ENCODE assay signal across 15 mouse cellular contexts in genomic region chr4:145196586-145196985, GRCm38 (mm10). TPM values are rescaled to one million over a fixed set of nuclear protein-coding genes. Genes with fewer than 3 reads are reported as not detected.
DNase-seq lines count a peak whose midpoint lies in the region; ATAC-seq and TF ChIP-seq lines count a peak whose summit lies in the region.
"Had no signal": no experiment of that assay in that cellular context is flagged by ENCODE, and none has a peak within 500 bp of the region (broad histone marks: within the 10 kb centered on the region; RNA-seq: fewer than 3 reads in every experiment).

No protein-coding gene starts in this region.

- H3K9me3 ChIP-seq in CH12.LX (replicated peaks; ENCODE audit: low read length), result no peaks in the 10 kb centered on the region
- H3K9me3 ChIP-seq: embryonic facial prominence, embryonic 12.5 days; heart, embryonic 15.5 days; megakaryocyte, embryonic 14.5 days had no signal

- no peak for DNase-seq in layer of hippocampus, adult 2 months (ENCODE audit: low spot score in 2 of 2)
- no peak for DNase-seq in layer of hippocampus, postnatal 14 days (ENCODE audit: low spot score in 2 of 2)
- DNase-seq in CH12.LX (ENCODE audit: extremely low read depth) (peak; percentile 27), NIH3T3 (ENCODE audit: low read depth) (peak; percentile 69)
- DNase-seq in liver, adult 2 months (ENCODE audit: extremely low read depth, low read depth, low spot score), result no peak
- DNase-seq in ovary, adult 18-20 months (ENCODE audit: low spot score), result no peak
- DNase-seq in layer of hippocampus, adult 9-10 months (ENCODE audit: low spot score), result no peak
- DNase-seq: cerebellum, adult 9-10 months; kidney, adult 11 months; right cerebral cortex, postnatal 14 days; thymus, adult 18-20 months had no signal

- H3K4me2 ChIP-seq in CH12.LX (ENCODE audit: insufficient read depth, low read depth, poor library complexity, severe bottlenecking), result no peak overlapping the region
- H3K4me2 ChIP-seq: embryonic facial prominence, embryonic 12.5 days; heart, embryonic 15.5 days had no signal

- peaks cover 12 to 45% of the 10 kb centered on the region in 2 experiments for H3K4me1 ChIP-seq in CH12.LX (ENCODE audit: control insufficient read depth in 1 of 2, insufficient read depth in 2 of 2)
- H3K4me1 ChIP-seq in liver, adult 2 months (ENCODE audit: control insufficient read depth, insufficient read depth, low read length), result peaks cover 14% of the 10 kb centered on the region

- no peak overlapping the region for H3K27ac ChIP-seq in layer of hippocampus, adult 2 months
- no peak overlapping the region for H3K27ac ChIP-seq in CH12.LX (ENCODE audit: insufficient read depth, low read depth)
- H3K27ac ChIP-seq in liver, adult 2 months (replicated peaks; ENCODE audit: insufficient read depth, low read depth, low read length), result no peak overlapping the region
- H3K27ac ChIP-seq: embryonic facial prominence, embryonic 12.5 days; heart, embryonic 15.5 days had no signal

- no peak overlapping the region for H3K9ac ChIP-seq in CH12.LX (ENCODE audit: insufficient read depth, low read depth)
- no peak overlapping the region for H3K9ac ChIP-seq in liver, adult 2 months (ENCODE audit: low read depth, low read length)
- H3K9ac ChIP-seq: embryonic facial prominence, embryonic 12.5 days; heart, embryonic 15.5 days had no signal

- in situ Hi-C loops in CH12.LX (cut with MboI; ENCODE audit: low pct_ligation_motif_present, low pct_unique_long_range_greater_than_20kb, low sequenced_read_pairs), result no loop called here

- peak; percentile 23 for TF ChIP-seq RAD21 in CH12.LX (IDR thresholded peaks at IDR 0.05; ENCODE audit: low read depth, low read length)

- peaks cover 0 to 2% of the 10 kb centered on the region in 2 experiments for H3K36me3 ChIP-seq in CH12.LX (replicated peaks in 1 of 2; ENCODE audit: control insufficient read depth in 1 of 2, insufficient read depth in 1 of 2, low read length in 1 of 2)
- no peaks in the 10 kb centered on the region for H3K36me3 ChIP-seq in liver, adult 2 months (ENCODE audit: control insufficient read depth, insufficient read depth, low read length)
- H3K36me3 ChIP-seq: embryonic facial prominence, embryonic 12.5 days; heart, embryonic 15.5 days had no signal

- dilution Hi-C loops in CH12.LX (cut with MboI; ENCODE audit: extremely low pct_ligation_motif_present, extremely low pct_unique_long_range_greater_than_20kb, low sequenced_read_pairs), result no loop called here

- no peaks in the 10 kb centered on the region for H3K27me3 ChIP-seq in CH12.LX (replicated peaks)
- H3K27me3 ChIP-seq in liver, adult 2 months (ENCODE audit: control insufficient read depth, insufficient read depth, low read length), result no peaks in the 10 kb centered on the region
- H3K27me3 ChIP-seq: embryonic facial prominence, embryonic 12.5 days; heart, embryonic 15.5 days; megakaryocyte, embryonic 14.5 days had no signal

- no peak for TF ChIP-seq POLR2A in CH12.LX (IDR thresholded peaks at IDR 0.05; ENCODE audit: low read depth, low read length)
- TF ChIP-seq POLR2A in liver, adult 2 months (IDR thresholded peaks at IDR 0.05; ENCODE audit: extremely low read depth, insufficient read depth, low read length), result no peak

- ATAC-seq in CD4-positive, CD25-positive, alpha-beta regulatory T cell, adult 4 months, result no peak

- WGBS in liver, adult 2 months, result 79% methylated on average over 4 of the region's 4 CpGs

- TF ChIP-seq CTCF in layer of hippocampus, adult 2 months (conservative IDR thresholded peaks at IDR 0.05), result peak; percentile 43
- TF ChIP-seq CTCF in CH12.LX (conservative IDR thresholded peaks at IDR 0.05 in 1 of 2, IDR thresholded peaks at IDR 0.05 in 1 of 2; ENCODE audit: low read depth in 2 of 2, low read length in 2 of 2), result peak in 1 of 2 experiments; percentile 39; a peak in 2 of 4 replicates
- TF ChIP-seq CTCF in liver, adult 2 months (IDR thresholded peaks at IDR 0.05; ENCODE audit: low read depth, low read length), result peak; percentile 26; the same call in 1 of the 2 replicates

- TF ChIP-seq EP300 in CH12.LX (IDR thresholded peaks at IDR 0.05; ENCODE audit: low read length), result no peak

- H3K4me3 ChIP-seq in layer of hippocampus, adult 2 months, result no peak overlapping the region
- no peak overlapping the region for H3K4me3 ChIP-seq in CH12.LX (replicated peaks in 1 of 3; ENCODE audit: low read depth in 2 of 3, low read length in 2 of 3, poor library complexity in 1 of 3)
- no peak overlapping the region for H3K4me3 ChIP-seq in liver, adult 2 months (ENCODE audit: insufficient read depth, low read depth, low read length)
- H3K4me3 ChIP-seq: embryonic facial prominence, embryonic 12.5 days; heart, embryonic 15.5 days; megakaryocyte, embryonic 14.5 days had no signal

- H3K79me2 ChIP-seq in CH12.LX (replicated peaks; ENCODE audit: control insufficient read depth, extremely low read depth, insufficient read depth, poor library complexity, severe bottlenecking), result peaks cover 12% of the 10 kb centered on the region
- H3K79me2 ChIP-seq in liver, adult 2 months (ENCODE audit: control insufficient read depth, insufficient read depth, low read length), result peaks cover 9% of the 10 kb centered on the region; the same call in 1 of the 2 replicates

TF ChIP-seq in CH12.LX, 34 proteins besides CTCF, POLR2A, EP300 and RAD21:
- TF ChIP-seq MAFK (IDR thresholded peaks at IDR 0.05; ENCODE audit: insufficient replicate concordance, low read length) (no peak), SMC3 (IDR thresholded peaks at IDR 0.05; ENCODE audit: low read depth, low read length) (peak; percentile 31), ZC3H11A (IDR thresholded peaks at IDR 0.05; ENCODE audit: low read depth, low read length) (no peak)

RNA-seq across cellular contexts. Expression of gene Vps13d, which starts 1.8 kb away (rescaled TPM):
- 10 to 100 TPM; 69.1 to 75.6 TPM for total RNA-seq in layer of hippocampus, adult 2 months (2021)
- total RNA-seq in layer of hippocampus, postnatal 14 days (2021), result 10 to 100 TPM; 68.2 to 75.9 TPM
- total RNA-seq in CH12.LX (2012; rRNA removed), result 9.7 and 10.8 TPM in 2 replicates
- 8.2 and 9.8 TPM in 2 replicates for total RNA-seq in CH12.LX (2014; rRNA removed)
- 9.4 and 9.6 TPM in 2 replicates for polyA plus RNA-seq in CH12.LX (2012; ENCODE audit: insufficient read length, low read depth)
- 32.4 and 36.2 TPM in 2 replicates for total RNA-seq in liver, adult 2 months (2014; rRNA removed)
- polyA plus RNA-seq in liver, adult 2 months (2012; rRNA removed), result 11.6 and 13.3 TPM in 2 replicates
- 10 to 100 TPM; 19.0 to 20.6 TPM for polyA plus RNA-seq in CD4-positive, CD25-positive, alpha-beta regulatory T cell, adult 4 months (2017; shearing (Covaris generic))

RNA-seq across cellular contexts. Expression of gene Tnfrsf1b, which starts 50.1 kb away (rescaled TPM):
- 1 to 10 TPM; 2.7 TPM for total RNA-seq in layer of hippocampus, adult 2 months (2021)
- total RNA-seq in layer of hippocampus, postnatal 14 days (2021), result 1 to 10 TPM; 2.9 TPM
- total RNA-seq in CH12.LX (2012; rRNA removed), result 14.9 and 16.7 TPM in 2 replicates
- total RNA-seq in CH12.LX (2014; rRNA removed), result 10.7 and 11.4 TPM in 2 replicates
- polyA plus RNA-seq in CH12.LX (2012; ENCODE audit: insufficient read length, low read depth), result 18.8 and 21.6 TPM in 2 replicates
- total RNA-seq in liver, adult 2 months (2014; rRNA removed), result 10.8 and 14.9 TPM in 2 replicates
- 16.8 and 16.9 TPM in 2 replicates for polyA plus RNA-seq in liver, adult 2 months (2012; rRNA removed)
- 100 to 1,000 TPM; 115 to 174 TPM for polyA plus RNA-seq in CD4-positive, CD25-positive, alpha-beta regulatory T cell, adult 4 months (2017; shearing (Covaris generic))

Comparison
In these comparisons a context has a peak if more than half of its experiments do, and no peak if none do; other contexts are left out.
1. DNase-seq: peak in CH12.LX (single experiment) and NIH3T3 (single experiment); none in layer of hippocampus, adult 2 months (0 of 2), layer of hippocampus, postnatal 14 days (0 of 2), liver, adult 2 months (single experiment), ovary, adult 18-20 months (single experiment) and layer of hippocampus, adult 9-10 months (single experiment).